Mouse (Mus musculus): ENCODE measurements around the gene Unc93a2.
"Not testable (repeated sequence)": the region's sequence is repeated elsewhere in the genome, so short reads cannot be mapped to it uniquely, and the experiment has no call there.

Gene Unc93a2

GRCm38 (mm10) chr17:7385364-7385763 lies at the start of gene Unc93a2:
Gene Unc93a2 (minus strand): TSS chr17:7385464.
- not testable (repeated sequence) for DNase-seq (ENCODE audit: low spot score)

DNA sequence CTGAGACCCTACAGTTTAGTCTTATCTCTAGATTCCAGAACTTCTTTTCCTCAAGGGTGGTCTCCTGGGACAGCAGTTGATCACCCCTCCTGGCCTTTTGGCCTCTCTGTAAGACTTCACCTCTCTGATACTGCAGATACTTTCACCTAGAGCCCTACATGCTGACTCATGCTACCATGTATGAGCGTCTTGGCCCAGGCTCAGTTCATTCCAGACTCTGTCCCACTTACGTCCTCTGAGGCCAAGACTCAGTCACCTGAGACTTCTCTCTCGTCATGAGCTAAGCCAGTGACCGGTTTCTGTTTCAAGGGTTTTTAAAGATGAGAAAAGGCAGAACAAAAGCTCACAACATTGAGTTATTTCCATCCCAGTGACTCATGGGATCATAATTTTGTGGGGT lies 48.9 kb upstream of the Unc93a2 start:
- DNase-seq (ENCODE audit: low spot score), result not testable (repeated sequence)

- DNase-seq (ENCODE audit: low spot score), result not testable (repeated sequence)
These were observed 45.0 kb upstream of the Unc93a2 start for GRCm38 (mm10) chr17:7430210-7430631.

GRCm38 (mm10) chr17:7420191-7420973 lies 35.1 kb upstream of the Unc93a2 start:
- not testable (repeated sequence) for DNase-seq (ENCODE audit: low spot score)

DNA sequence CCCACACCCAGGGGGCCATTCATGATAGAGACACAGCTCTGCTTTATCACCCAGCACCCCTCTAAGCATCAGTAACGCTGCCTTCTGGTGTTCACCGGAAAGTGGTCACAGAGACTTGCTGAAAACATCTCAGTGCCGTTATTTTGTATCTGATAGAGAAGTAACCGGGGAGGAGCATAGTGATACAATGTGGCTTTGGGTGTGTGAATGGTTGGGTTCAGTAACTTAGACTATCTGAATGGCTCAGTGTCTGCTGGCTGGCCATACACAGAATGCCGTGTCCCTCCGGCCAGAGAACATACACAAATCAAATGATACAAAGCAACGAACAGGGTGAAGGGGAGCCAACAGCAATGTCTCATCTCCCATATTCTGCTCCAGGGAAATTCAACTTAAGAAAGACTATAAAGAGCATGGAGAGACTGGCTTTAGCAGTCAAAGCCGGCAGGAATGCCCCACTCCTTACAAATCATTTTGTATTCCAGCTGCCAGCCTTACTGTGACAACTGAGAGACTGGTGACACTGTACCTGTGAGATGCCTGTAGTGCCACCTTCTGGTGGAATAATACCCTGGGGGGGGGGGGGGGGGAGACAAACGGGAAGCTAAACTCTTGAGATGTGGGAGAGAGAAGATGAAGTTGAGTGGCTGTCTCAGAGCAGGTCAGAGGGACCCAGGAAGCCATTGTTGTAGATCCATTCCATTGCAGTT lies 29.5 kb upstream of the Unc93a2 start:
- not testable (repeated sequence) for DNase-seq (ENCODE audit: low spot score)

- not testable (repeated sequence) for DNase-seq (ENCODE audit: low spot score)
These were observed 28.1 kb upstream of the Unc93a2 start for GRCm38 (mm10) chr17:7413336-7413735.

DNA sequence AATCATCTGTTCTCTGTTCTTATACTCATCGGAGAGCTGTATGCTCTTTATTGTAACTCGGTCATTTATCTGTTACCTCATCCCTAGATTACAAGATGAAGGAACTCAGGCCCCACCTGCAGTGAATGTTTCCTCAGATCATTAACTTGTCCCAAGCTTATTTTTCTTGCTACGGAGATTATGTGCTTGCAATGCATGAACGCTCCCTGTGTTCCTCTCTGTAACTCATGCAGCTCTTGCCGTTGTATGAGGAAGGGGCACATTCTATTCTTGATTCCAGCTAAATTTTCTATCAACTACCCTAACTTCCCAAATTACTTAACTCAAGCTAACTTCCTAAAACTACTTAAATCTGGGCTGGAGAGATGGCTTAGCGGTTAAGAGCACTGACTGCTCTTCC lies 14.5 kb upstream of the Unc93a2 start:
- DNase-seq (ENCODE audit: low spot score), result not testable (repeated sequence)

- not testable (repeated sequence) for DNase-seq (ENCODE audit: low spot score)
These were observed 13.1 kb upstream of the Unc93a2 start for GRCm38 (mm10) chr17:7398198-7398847.

GRCm38 (mm10) chr17:7397079-7397478 lies 11.8 kb upstream of the Unc93a2 start:
- DNase-seq (ENCODE audit: low spot score), result not testable (repeated sequence)

- not testable (repeated sequence) for DNase-seq (ENCODE audit: low spot score)
These were observed 11.0 kb upstream of the Unc93a2 start for GRCm38 (mm10) chr17:7396288-7396687.

GRCm38 (mm10) chr17:7395671-7396070 lies 10.4 kb upstream of the Unc93a2 start:
- not testable (repeated sequence) for DNase-seq (ENCODE audit: low spot score)

- DNase-seq (ENCODE audit: low spot score), result not testable (repeated sequence)
These were observed 9.9 kb upstream of the Unc93a2 start for GRCm38 (mm10) chr17:7395116-7395515.

DNA sequence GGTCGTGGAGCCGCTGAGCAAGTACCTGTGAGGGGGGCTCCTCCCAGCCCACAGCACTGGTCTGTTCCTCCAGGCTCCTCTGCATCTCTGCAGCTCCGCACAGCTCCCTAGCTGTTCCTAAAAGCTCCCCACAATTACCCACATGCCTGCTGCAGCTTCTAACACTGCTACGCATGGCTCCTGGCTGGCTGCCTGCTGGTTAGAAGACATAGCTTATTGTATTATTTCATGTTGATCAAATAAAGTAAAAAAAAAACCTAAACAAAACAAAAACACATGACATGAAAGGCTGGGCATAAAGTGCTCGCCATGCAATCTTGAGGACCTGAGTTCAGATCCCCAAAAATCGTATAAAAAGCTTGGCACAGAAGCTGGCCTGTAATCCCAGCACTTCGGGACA lies 4.6 kb upstream of the Unc93a2 start:
- not testable (repeated sequence) for DNase-seq (ENCODE audit: low spot score)

- not testable (repeated sequence) for DNase-seq (ENCODE audit: low spot score)
These were observed 3.7 kb upstream of the Unc93a2 start for GRCm38 (mm10) chr17:7388958-7389356.

DNA sequence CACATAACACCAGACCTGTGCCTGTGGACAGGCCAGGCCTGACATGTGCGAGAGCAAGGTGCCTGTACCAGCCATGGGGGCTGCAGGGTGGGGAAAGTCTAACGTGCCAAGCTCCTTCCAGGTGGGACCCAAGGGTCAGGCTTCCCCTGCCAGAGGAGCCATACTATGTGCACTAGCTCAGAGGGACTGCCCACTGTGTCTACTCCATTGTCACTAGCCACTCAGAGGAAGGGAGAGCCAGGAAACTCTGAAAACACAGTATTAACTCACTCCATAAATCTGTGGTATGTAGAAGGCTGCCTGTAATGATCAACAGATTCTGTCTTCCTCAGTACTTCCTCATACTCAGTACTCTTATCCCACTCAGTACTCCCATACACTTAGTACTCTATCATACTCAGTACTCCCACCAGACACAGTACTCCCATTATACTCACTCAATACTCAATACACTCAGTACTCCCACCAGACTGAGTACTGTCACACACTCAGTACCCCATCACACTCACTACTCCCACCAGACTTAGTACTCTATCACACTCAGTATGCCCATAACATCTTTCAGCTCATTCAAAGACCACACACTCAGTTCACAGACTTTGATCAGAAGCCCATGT lies 3.2 kb upstream of the Unc93a2 start:
- not testable (repeated sequence) for DNase-seq (ENCODE audit: low spot score)

GRCm38 (mm10) chr17:7386016-7386415 lies 752 bp upstream of the Unc93a2 start:
- DNase-seq (ENCODE audit: low spot score), result not testable (repeated sequence)

GRCm38 (mm10) chr17:7383167-7384143 lies 1.8 kb downstream of the Unc93a2 start:
- not testable (repeated sequence) for DNase-seq (ENCODE audit: low spot score)

DNA sequence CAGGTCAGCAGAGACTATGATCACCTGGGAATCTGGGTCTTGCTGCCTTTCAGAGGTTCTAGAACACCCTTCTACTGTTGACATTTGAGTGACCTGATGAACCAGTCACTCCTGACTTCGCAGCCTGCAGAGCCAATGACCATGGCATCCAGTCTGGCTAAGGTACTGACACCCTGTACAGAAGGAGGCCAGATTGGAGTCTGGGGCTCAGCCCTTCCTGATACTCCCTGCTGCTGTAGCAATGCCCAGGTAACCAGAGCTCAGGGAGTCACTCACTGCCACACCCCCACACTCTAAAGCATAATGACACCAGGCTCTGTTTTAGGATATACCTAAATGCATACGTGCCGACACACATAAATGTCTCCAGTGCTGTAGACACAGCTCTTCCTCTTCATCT lies 2.6 kb downstream of the Unc93a2 start:
- DNase-seq (ENCODE audit: low spot score), result not testable (repeated sequence)

- DNase-seq (ENCODE audit: low spot score), result not testable (repeated sequence)
These were observed 7.4 kb downstream of the Unc93a2 start for GRCm38 (mm10) chr17:7377907-7378306.

DNA sequence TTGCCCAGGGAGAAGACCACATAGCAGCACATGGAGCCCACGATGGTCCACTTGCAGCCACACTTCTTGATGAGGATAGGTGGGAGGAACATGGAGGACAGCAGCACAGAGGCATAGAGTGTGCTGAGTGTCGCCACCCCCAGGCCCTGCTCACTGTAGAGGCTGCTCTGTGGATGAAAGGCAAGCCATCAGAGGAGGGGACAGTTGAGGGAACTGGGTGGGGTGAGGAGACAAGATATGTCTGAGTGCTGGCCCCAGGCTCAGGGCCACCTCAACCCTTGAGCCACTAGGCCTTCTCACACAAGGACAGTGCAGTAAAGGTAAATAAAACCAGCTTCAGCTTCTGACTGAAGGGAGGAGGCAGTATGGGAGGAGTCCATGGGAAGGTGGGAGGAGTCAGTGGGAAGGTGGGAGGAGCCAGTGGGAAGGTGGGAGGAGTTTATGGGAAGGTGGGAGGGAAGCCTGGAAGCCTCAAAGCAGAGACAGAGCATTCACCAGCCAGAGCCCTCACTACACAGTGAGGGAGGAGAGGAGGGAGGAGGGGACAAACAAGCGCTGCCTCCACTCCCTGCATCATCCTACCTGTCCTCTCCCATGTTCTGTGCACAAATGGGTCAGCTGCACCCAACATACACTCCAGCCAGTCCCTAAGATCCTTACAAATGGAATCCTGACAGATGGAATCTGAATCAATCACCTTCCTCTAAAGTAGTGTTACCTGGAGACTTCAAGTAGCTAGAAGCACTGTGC lies 8.1 kb downstream of the Unc93a2 start:
- DNase-seq (ENCODE audit: low spot score), result not testable (repeated sequence)
